Mouse (Mus musculus): ENCODE measurements around the gene Mrtfa. TPM values are rescaled to one million over a fixed set of nuclear protein-coding genes. Genes with fewer than 3 reads are reported as not detected.
A peak's percentile ranks its signal among the peaks of the same experiment; 100 is the strongest.

Mrtfa gene
- polyA plus RNA-seq, 1 experiment: 18.4 TPM

- H3K9ac ChIP-seq (ENCODE audit: low read depth, poor library complexity, severe bottlenecking): no peak overlapping the region
Measured at GRCm38 (mm10) chr15:81066976-81067375, 123.6 kb downstream of the Mrtfa start.

DNA sequence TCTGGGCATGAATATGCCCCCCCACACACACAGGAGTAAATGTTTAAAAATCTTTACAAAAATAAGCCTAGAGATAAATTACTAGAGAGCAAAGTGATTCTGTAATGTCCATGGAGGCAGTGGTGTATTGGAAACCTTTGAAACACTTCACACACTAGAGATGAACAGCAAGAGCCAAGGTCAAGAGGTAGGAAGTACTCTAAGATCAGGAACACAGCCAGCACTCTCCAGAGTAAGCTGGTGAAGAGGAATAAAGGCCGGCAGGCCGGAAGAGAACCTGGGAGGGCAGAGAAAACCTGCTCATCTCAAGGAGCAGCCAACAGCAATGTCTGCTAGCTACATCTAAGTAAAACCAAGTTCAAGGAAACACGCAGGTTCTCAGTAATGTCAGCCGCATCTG, 125.9 kb downstream of the Mrtfa start:
- Histone ChIP-seq H3K36me3 (ENCODE audit: control insufficient read depth, insufficient read depth, low read length, poor library complexity, severe bottlenecking) (no peaks in the 10 kb centered on the region), H3K4me3 (ENCODE audit: low read depth, low read length) (no peak overlapping the region), H3K4me1 (ENCODE audit: control insufficient read depth, insufficient read depth, low read length) (no peaks in the 10 kb centered on the region), H3K27me3 (ENCODE audit: control insufficient read depth, insufficient read depth, low read length, poor library complexity, severe bottlenecking) (no peaks in the 10 kb centered on the region), H3K9me3 (replicated peaks; ENCODE audit: control insufficient read depth, insufficient read depth, low read length, poor library complexity, severe bottlenecking) (no peaks in the 10 kb centered on the region), H3K27ac (ENCODE audit: insufficient read depth, low read length) (no peak overlapping the region), H3K9ac (ENCODE audit: low read depth, poor library complexity, severe bottlenecking) (no peak overlapping the region)
- TF ChIP-seq CTCF (IDR thresholded peaks at IDR 0.05; ENCODE audit: low read depth, low read length): no peak
- TF ChIP-seq POLR2A (IDR thresholded peaks at IDR 0.05; ENCODE audit: insufficient read depth, low read length): no peak
- TF ChIP-seq EP300 (IDR thresholded peaks at IDR 0.05; ENCODE audit: insufficient read depth, low read depth, low read length): no peak

More at GRCm38 (mm10) chr15:81066976-81067375, 123.6 kb downstream of the Mrtfa start:
- TF ChIP-seq CTCF (IDR thresholded peaks at IDR 0.05; ENCODE audit: low read depth, low read length): no peak
- no peak for TF ChIP-seq POLR2A (IDR thresholded peaks at IDR 0.05; ENCODE audit: insufficient read depth, low read length)
- TF ChIP-seq EP300 (IDR thresholded peaks at IDR 0.05; ENCODE audit: insufficient read depth, low read depth, low read length): no peak
- no peak overlapping the region for H3K27ac ChIP-seq (ENCODE audit: insufficient read depth, low read length)
- H3K27me3 ChIP-seq (ENCODE audit: control insufficient read depth, insufficient read depth, low read length, poor library complexity, severe bottlenecking): no peaks in the 10 kb centered on the region
- no peak overlapping the region for H3K4me3 ChIP-seq (ENCODE audit: low read depth, low read length)
- no peaks in the 10 kb centered on the region for H3K4me1 ChIP-seq (ENCODE audit: control insufficient read depth, insufficient read depth, low read length)
- no peaks in the 10 kb centered on the region for H3K9me3 ChIP-seq (replicated peaks; ENCODE audit: control insufficient read depth, insufficient read depth, low read length, poor library complexity, severe bottlenecking)
- H3K36me3 ChIP-seq (ENCODE audit: control insufficient read depth, insufficient read depth, low read length, poor library complexity, severe bottlenecking): no peaks in the 10 kb centered on the region

GRCm38 (mm10) chr15:81064143-81064542, 126.4 kb downstream of the Mrtfa start:
- Histone ChIP-seq H3K27ac (ENCODE audit: insufficient read depth, low read length) (no peak overlapping the region), H3K9ac (ENCODE audit: low read depth, poor library complexity, severe bottlenecking) (no peak overlapping the region)
- TF ChIP-seq CTCF (IDR thresholded peaks at IDR 0.05; ENCODE audit: low read depth, low read length) (peak; percentile 2), EP300 (IDR thresholded peaks at IDR 0.05; ENCODE audit: insufficient read depth, low read depth, low read length) (no peak), POLR2A (IDR thresholded peaks at IDR 0.05; ENCODE audit: insufficient read depth, low read length) (no peak)

GRCm38 (mm10) chr15:81062616-81063015, 127.9 kb downstream of the Mrtfa start:
- Histone ChIP-seq H3K9me3 (replicated peaks; ENCODE audit: control insufficient read depth, insufficient read depth, low read length, poor library complexity, severe bottlenecking) (no peaks in the 10 kb centered on the region), H3K27me3 (ENCODE audit: control insufficient read depth, insufficient read depth, low read length, poor library complexity, severe bottlenecking) (no peaks in the 10 kb centered on the region), H3K36me3 (ENCODE audit: control insufficient read depth, insufficient read depth, low read length, poor library complexity, severe bottlenecking) (no peaks in the 10 kb centered on the region), H3K4me1 (ENCODE audit: control insufficient read depth, insufficient read depth, low read length) (no peaks in the 10 kb centered on the region), H3K4me3 (ENCODE audit: low read depth, low read length) (no peak overlapping the region), H3K27ac (ENCODE audit: insufficient read depth, low read length) (no peak overlapping the region), H3K9ac (ENCODE audit: low read depth, poor library complexity, severe bottlenecking) (no peak overlapping the region)
- no peak for TF ChIP-seq CTCF (IDR thresholded peaks at IDR 0.05; ENCODE audit: low read depth, low read length)
- no peak for TF ChIP-seq POLR2A (IDR thresholded peaks at IDR 0.05; ENCODE audit: insufficient read depth, low read length)
- no peak for TF ChIP-seq EP300 (IDR thresholded peaks at IDR 0.05; ENCODE audit: insufficient read depth, low read depth, low read length)

More at GRCm38 (mm10) chr15:81064143-81064542, 126.4 kb downstream of the Mrtfa start:
- Histone ChIP-seq H3K27me3 (ENCODE audit: control insufficient read depth, insufficient read depth, low read length, poor library complexity, severe bottlenecking) (no peaks in the 10 kb centered on the region), H3K9me3 (replicated peaks; ENCODE audit: control insufficient read depth, insufficient read depth, low read length, poor library complexity, severe bottlenecking) (no peaks in the 10 kb centered on the region), H3K4me1 (ENCODE audit: control insufficient read depth, insufficient read depth, low read length) (no peaks in the 10 kb centered on the region), H3K36me3 (ENCODE audit: control insufficient read depth, insufficient read depth, low read length, poor library complexity, severe bottlenecking) (no peaks in the 10 kb centered on the region), H3K4me3 (ENCODE audit: low read depth, low read length) (no peak overlapping the region)

DNA sequence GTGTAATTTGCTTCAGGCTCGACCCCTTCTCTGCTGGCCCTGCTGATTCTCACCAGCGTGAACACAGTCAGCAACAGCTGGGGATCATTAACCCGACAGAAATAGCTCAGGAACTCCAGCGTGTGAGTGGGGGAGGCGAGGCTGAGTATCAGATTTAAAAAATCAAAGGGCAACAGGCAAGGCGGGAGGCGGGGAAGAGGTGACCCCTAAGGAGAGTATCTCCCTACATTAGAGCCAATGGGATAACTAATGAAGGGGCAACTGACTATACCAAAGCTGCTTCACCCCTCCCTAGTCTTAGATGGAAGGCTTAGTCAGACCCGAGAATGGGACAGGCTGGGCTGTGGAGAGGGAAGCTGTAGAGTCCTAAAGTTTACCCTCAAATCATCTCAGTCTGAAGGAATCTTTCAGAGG, 128.4 kb downstream of the Mrtfa start:
- TF ChIP-seq EP300 (IDR thresholded peaks at IDR 0.05; ENCODE audit: insufficient read depth, low read depth, low read length) (no peak), POLR2A (IDR thresholded peaks at IDR 0.05; ENCODE audit: insufficient read depth, low read length) (no peak), CTCF (IDR thresholded peaks at IDR 0.05; ENCODE audit: low read depth, low read length) (no peak)

DNA sequence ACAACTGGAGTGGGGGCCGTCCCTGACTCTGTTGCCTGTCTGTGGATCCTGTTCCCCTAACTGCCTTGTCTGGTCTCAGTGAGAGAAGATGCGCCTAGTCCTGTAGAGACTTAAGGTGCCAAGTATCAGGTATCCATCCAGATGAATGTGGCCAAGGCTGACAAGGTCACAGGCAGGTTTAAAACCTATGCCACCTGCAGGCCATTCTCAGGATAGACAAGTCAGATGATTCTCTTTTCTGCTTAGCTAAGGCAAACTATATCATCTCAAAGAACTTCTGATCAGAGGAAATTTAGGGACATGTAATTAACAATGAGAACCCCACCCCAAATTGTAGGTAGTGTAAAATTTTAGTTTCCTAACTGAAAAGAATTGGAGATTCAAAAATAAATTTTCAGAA, 129.6 kb downstream of the Mrtfa start:
- Histone ChIP-seq H3K4me1 (ENCODE audit: control insufficient read depth, insufficient read depth, low read length) (no peaks in the 10 kb centered on the region), H3K9me3 (replicated peaks; ENCODE audit: control insufficient read depth, insufficient read depth, low read length, poor library complexity, severe bottlenecking) (no peaks in the 10 kb centered on the region), H3K9ac (ENCODE audit: low read depth, poor library complexity, severe bottlenecking) (no peak overlapping the region), H3K27ac (ENCODE audit: insufficient read depth, low read length) (no peak overlapping the region), H3K27me3 (ENCODE audit: control insufficient read depth, insufficient read depth, low read length, poor library complexity, severe bottlenecking) (no peaks in the 10 kb centered on the region), H3K36me3 (ENCODE audit: control insufficient read depth, insufficient read depth, low read length, poor library complexity, severe bottlenecking) (no peaks in the 10 kb centered on the region), H3K4me3 (ENCODE audit: low read depth, low read length) (no peak overlapping the region)
- no peak for TF ChIP-seq POLR2A (IDR thresholded peaks at IDR 0.05; ENCODE audit: insufficient read depth, low read length)
- TF ChIP-seq CTCF (IDR thresholded peaks at IDR 0.05; ENCODE audit: low read depth, low read length): no peak
- TF ChIP-seq EP300 (IDR thresholded peaks at IDR 0.05; ENCODE audit: insufficient read depth, low read depth, low read length): no peak

More for the DNA sequence above, 128.4 kb downstream of the Mrtfa start:
- no peak overlapping the region for H3K4me3 ChIP-seq (ENCODE audit: low read depth, low read length)
- no peaks in the 10 kb centered on the region for H3K27me3 ChIP-seq (ENCODE audit: control insufficient read depth, insufficient read depth, low read length, poor library complexity, severe bottlenecking)
- H3K27ac ChIP-seq (ENCODE audit: insufficient read depth, low read length): no peak overlapping the region
- no peak overlapping the region for H3K9ac ChIP-seq (ENCODE audit: low read depth, poor library complexity, severe bottlenecking)
- H3K9me3 ChIP-seq (replicated peaks; ENCODE audit: control insufficient read depth, insufficient read depth, low read length, poor library complexity, severe bottlenecking): no peaks in the 10 kb centered on the region
- no peaks in the 10 kb centered on the region for H3K4me1 ChIP-seq (ENCODE audit: control insufficient read depth, insufficient read depth, low read length)
- H3K36me3 ChIP-seq (ENCODE audit: control insufficient read depth, insufficient read depth, low read length, poor library complexity, severe bottlenecking): no peaks in the 10 kb centered on the region

All from ES-Bruce4 (cell line).